Mouse (Mus musculus) midbrain, embryonic 15.5 days (tissue): ENCODE results near the gene Gsdma. TPM values are rescaled to one million over a fixed set of nuclear protein-coding genes. Genes with fewer than 3 reads are reported as not detected.
"Not testable (repeated sequence)": the region's sequence is repeated elsewhere in the genome, so short reads cannot be mapped to it uniquely, and the experiment has no call there.

ENCODE experiments used
- ATAC-seq: fragments of 200-750 bp; cut with Nextera tagmentation; replicated peaks from 2 replicates; pipeline ENCODE4 v1.8.0; 2017; ENCODE audit warnings: moderate TSS enrichment
- H3K27ac ChIP-seq: fragments of 300-500 bp; sonication (generic); 2 replicates; pipeline ENCODE4 v1.5.1; 2015; ENCODE audit warnings: mild to moderate bottlenecking, inconsistent platforms
- H3K27me3 ChIP-seq: fragments of 300-500 bp; sonication (generic); replicated peaks from 2 replicates; pipeline ENCODE4 v1.6.1; 2015; ENCODE audit warnings: inconsistent platforms
- H3K36me3 ChIP-seq: fragments of 300-500 bp; sonication (generic); replicated peaks from 2 replicates; pipeline ENCODE4 v1.6.1; 2015; ENCODE audit warnings: inconsistent platforms
- H3K4me1 ChIP-seq: fragments of 300-500 bp; sonication (generic); 2 replicates; pipeline ENCODE4 v1.6.1; 2015; ENCODE audit warnings: inconsistent platforms
- H3K4me2 ChIP-seq: fragments of 300-500 bp; sonication (generic); 2 replicates; pipeline ENCODE4 v1.6.1; 2015; ENCODE audit warnings: inconsistent platforms, mild to moderate bottlenecking, moderate library complexity
- H3K4me3 ChIP-seq: fragments of 300-500 bp; sonication (generic); 2 replicates; pipeline ENCODE4 v1.5.1; 2015; ENCODE audit warnings: mild to moderate bottlenecking, inconsistent platforms
- H3K9ac ChIP-seq: fragments of 300-500 bp; sonication (generic); 2 replicates; pipeline ENCODE4 v1.6.1; 2015; ENCODE audit warnings: mild to moderate bottlenecking, inconsistent platforms
- H3K9me3 ChIP-seq: fragments of 300-500 bp; sonication (generic); 2 replicates; pipeline ENCODE4 v1.6.1; 2016; ENCODE audit warnings: inconsistent platforms
- WGBS: fragments of 180-500 bp; shearing (Covaris S2); methylation state at CpG from one replicate; pipeline ENCODE4 v1.1.7; 2015; ENCODE audit warnings: mixed read lengths; 5-methylcytosine and 5-hydroxymethylcytosine counted together
- polyA plus RNA-seq: library from polyadenylated mRNA; unstranded; fragments of >200 nt; fragmentation: Nextera tagmentation; extraction: Ambion mirVana; gene quantifications from 2 replicates; pipeline ENCODE4 v1.2.1, GENCODE M21; 2015

The Gsdma gene
- polyA plus RNA-seq = not detected in 2 replicates

DNA sequence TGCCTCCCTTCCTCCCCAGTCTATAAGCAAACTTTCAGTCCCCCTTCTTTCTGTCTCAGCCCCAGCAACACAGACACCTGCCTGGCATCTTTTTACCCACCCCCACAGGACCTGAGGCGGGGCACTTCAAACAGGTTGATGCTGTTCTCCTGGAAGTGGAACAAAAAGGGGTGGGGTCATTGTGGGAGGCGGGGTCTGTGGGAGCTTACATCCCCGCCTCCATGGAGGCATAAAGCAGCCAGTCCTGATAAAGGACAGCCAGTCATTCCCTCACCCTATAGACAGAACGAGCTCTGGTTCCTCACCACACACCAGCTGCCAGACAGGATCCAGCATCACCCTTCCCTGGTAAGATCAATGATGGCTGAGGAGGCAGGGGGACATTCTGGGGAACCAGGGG is at the start of gene Gsdma:
Gene Gsdma, plus strand, starts transcription at position 261 of the 400 bp plus-strand sequence.
- 32% methylated on average over 4 of the region's 4 CpGs for WGBS
- Histone ChIP-seq H3K27ac (no peak within 1 kb of the TSS), H3K9ac (no peak within 1 kb of the TSS), H3K9me3 (no peaks in the 10 kb centered on the region), H3K4me1 (0 out of 2 replicates have a peak, but pooled peaks cover 3% of the 10 kb centered on the region), H3K27me3 (no peaks in the 10 kb centered on the region), H3K36me3 (no peaks in the 10 kb centered on the region), H3K4me2 (no peak within 1 kb of the TSS), H3K4me3 (no peak within 1 kb of the TSS)
- no peak for ATAC-seq

DNA sequence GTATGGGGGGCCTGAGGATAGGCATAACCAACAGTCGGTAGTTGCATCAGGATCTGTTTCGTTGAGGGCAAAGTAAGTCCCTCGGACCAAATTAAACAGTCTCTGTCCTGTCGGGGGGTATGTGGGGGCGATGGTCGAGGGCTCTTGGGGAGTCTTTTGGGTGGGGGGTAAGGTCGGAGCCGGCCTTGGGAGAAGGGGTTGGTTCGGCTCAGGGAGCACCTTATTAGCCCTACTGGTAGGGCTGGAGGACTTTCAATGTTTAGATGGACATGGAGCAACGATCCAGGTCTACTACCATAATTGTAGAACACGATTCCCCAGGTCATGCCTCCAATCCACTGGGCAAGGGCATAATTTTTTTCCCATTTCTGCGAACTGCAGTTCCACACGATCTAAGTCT is 43.4 kb upstream of the Gsdma start:
- no peak overlapping the region for H3K9ac ChIP-seq
- no peak overlapping the region for H3K4me2 ChIP-seq
- no peaks in the 10 kb centered on the region for H3K36me3 ChIP-seq
- H3K27ac ChIP-seq = no peak overlapping the region
- no peak overlapping the region for H3K4me3 ChIP-seq
- no peaks in the 10 kb centered on the region for H3K4me1 ChIP-seq
- no peaks in the 10 kb centered on the region for H3K27me3 ChIP-seq
- no peaks in the 10 kb centered on the region for H3K9me3 ChIP-seq
- 95% methylated on average over 13 of the region's 13 CpGs for WGBS
- no peak for ATAC-seq

DNA sequence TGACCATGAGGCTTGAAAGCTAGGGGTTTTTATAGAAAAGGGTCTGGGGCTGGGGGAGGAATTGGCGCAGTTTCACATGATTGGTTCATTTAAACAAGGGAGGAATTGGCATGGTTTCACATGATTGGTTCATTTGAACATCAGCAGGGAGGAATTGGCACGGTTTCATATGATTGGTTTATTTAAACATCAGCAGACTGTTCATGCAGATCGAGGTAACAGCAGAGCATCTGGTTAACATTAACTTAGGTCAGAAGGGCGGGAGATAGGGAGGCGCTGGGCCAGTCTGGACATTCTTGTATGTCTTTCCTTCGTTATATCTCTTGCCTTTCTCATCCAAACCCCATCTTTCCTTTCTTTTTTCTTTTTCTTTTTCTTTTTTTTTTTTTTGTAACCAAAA is 40.2 kb upstream of the Gsdma start:
- not testable (repeated sequence) for H3K36me3 ChIP-seq, H3K9ac ChIP-seq, H3K9me3 ChIP-seq, H3K27ac ChIP-seq, ATAC-seq, H3K4me3 ChIP-seq, H3K4me1 ChIP-seq, H3K27me3 ChIP-seq, H3K4me2 ChIP-seq
- 84% methylated on average over 6 of the region's 6 CpGs for WGBS

DNA sequence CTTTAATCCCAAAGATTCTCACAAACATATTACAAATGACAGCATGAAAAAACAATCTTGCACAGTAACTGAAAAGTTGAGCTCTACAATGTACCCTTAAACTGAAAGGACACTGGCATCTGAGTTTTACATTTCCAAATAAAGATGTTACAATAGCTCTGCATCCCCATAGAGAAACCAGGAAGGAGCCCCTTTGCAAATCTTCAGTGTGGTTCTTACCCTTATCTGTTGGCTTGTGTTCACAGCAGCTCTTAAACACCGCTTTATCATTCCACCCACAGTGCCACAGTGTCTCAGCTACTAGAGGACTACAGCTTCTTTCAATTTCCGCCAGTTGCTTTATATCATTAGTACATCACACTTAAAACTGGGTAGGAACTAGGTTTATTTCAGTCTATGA is 39.8 kb upstream of the Gsdma start:
- not testable (repeated sequence) for H3K9ac ChIP-seq, H3K27ac ChIP-seq, H3K36me3 ChIP-seq, ATAC-seq, H3K4me1 ChIP-seq, H3K4me2 ChIP-seq, H3K9me3 ChIP-seq, H3K27me3 ChIP-seq, H3K4me3 ChIP-seq
- 93% methylated on average over 2 of the region's 2 CpGs for WGBS

DNA sequence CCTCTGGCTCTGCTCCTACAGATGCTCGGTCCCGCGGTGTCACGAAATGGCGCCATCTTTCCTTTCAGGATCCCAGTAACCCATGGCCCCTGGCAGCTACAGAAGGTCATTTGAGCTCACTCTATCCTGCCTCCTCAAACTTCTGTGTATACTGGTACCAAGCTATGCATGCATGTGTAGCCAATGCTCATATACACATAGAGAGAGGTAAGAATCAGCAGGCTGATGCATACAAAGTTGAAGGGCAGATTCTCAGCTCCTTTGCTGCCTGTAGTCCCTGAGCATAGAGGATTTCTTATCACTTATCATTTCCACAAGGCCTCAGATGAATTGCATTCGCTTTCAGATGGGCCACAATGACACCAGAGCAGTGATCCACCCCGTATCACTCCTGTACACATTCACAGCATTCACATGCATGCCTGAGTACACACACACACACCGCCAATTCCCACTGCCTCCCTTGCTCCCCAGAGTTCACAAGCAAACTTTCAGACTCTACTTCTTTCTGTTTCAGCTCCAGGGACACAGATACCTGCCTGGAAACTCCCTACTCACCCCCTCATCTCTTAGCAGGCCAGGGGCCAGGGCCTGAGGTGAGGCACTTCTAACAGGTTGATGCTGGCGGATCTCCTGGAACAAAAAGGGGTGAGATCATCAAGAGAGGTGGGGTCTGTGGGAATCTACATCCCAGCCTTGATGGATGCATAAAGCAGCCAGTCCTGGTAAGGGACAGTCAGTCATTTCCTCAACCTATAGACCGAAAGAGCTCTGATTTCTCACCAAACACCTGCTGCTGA is 38.3 kb upstream of the Gsdma start, which contains the start of the genes Gm12355 and Gsdma3:
Gene Gm12355, minus strand, starts transcription at position 51 of the 800 bp plus-strand sequence.
Gene Gsdma3, plus strand, starts transcription at position 750 of the 800 bp plus-strand sequence.
- no peak within 1 kb of the TSS for H3K4me2 ChIP-seq
- H3K27ac ChIP-seq = no peak within 1 kb of the TSS
- WGBS = 90% methylated on average over 10 of the region's 10 CpGs
- H3K9me3 ChIP-seq = no peaks in the 10 kb centered on the region
- no peaks in the 10 kb centered on the region for H3K27me3 ChIP-seq
- H3K36me3 ChIP-seq = no peaks in the 10 kb centered on the region
- no peak within 1 kb of the TSS for H3K4me3 ChIP-seq
- H3K9ac ChIP-seq = no peak within 1 kb of the TSS
- ATAC-seq = no peak
- no peaks in the 10 kb centered on the region for H3K4me1 ChIP-seq

DNA sequence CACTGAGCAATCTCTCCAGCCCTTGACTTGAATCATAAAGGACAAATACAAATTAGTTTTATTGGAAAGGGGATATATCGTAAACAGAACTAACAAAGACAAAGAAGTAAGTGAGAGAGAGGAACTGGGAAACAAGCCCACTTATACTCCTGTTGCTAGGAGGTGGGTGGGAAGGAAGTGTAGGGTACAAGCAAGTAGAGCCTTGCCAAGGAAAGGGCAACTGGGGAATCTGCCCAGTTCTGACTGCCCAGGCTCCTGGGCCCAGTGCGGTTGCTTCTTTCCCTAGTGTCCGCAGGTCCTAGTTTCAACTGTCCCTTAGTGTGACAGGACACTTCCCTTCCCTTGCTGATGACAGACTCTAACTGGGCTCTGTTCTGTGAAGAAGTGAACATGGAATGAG is 35.4 kb upstream of the Gsdma start:
- no peak overlapping the region for H3K27ac ChIP-seq
- no peaks in the 10 kb centered on the region for H3K9me3 ChIP-seq
- no peak overlapping the region for H3K9ac ChIP-seq
- H3K4me3 ChIP-seq = no peak overlapping the region
- H3K27me3 ChIP-seq = no peaks in the 10 kb centered on the region
- no peaks in the 10 kb centered on the region for H3K4me1 ChIP-seq
- no peak overlapping the region for H3K4me2 ChIP-seq
- no peak for ATAC-seq
- WGBS = 96% methylated on average over 3 of the region's 3 CpGs
- H3K36me3 ChIP-seq = no peaks in the 10 kb centered on the region

DNA sequence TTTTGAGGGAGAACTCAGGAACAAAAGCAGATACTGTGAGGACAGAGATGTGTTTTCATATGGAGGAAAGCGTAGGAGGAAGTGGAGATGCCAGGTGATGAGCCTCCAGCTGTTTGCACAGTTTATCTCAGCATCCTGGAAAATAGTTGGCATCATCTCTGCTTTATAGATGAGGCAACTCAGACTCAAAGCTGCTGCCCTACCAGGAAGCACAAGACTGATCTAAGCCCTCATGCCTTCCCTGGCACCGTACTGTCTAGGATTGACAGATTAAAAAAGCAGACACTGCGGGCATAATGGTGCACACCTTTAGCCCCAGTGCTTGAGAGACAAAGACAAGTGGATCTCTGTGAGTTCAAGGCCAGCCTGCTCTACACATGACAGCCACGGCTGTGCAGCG is 33.5 kb upstream of the Gsdma start:
- no peak overlapping the region for H3K9ac ChIP-seq
- H3K27ac ChIP-seq = no peak overlapping the region
- WGBS = 88% methylated on average over 5 of the region's 5 CpGs
- ATAC-seq = no peak
- H3K9me3 ChIP-seq = no peaks in the 10 kb centered on the region
- H3K4me3 ChIP-seq = no peak overlapping the region
- H3K4me1 ChIP-seq = no peaks in the 10 kb centered on the region
- H3K36me3 ChIP-seq = no peaks in the 10 kb centered on the region
- no peaks in the 10 kb centered on the region for H3K27me3 ChIP-seq
- no peak overlapping the region for H3K4me2 ChIP-seq

DNA sequence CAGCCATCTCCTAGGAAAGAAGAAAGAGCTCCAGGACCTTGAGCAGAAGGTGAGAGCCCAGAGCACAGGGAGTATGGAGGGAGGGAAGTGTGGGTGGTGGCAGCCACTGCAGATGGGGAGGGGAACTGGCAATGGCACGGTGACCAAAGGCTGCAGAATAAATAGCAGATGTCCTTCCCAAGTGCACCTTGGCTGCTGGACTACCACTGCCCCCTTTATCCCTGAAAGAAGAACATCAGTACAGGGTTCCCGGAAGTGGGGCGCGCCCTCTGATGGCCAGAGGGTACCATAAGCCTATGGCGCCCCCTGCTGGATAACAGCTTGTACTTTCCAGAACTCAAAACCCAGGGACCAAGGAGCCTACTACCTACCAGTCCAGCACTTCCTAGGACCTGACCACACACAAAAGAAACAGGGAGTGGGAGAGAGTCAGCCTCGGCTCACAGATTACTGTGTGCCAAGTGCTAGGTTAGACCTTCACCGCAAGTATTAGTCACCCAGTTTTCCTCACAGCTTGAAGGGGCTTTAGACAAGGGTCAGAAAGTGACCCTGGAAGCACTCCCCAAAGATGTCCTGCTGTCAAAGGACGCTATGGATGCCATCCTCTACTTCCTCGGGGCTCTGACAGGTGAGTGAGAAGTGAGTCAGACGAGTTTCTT is 28.7 kb upstream of the Gsdma start:
- not testable (repeated sequence) for H3K4me2 ChIP-seq, H3K4me3 ChIP-seq, H3K27ac ChIP-seq, H3K4me1 ChIP-seq, H3K36me3 ChIP-seq, ATAC-seq, H3K9ac ChIP-seq, H3K27me3 ChIP-seq, H3K9me3 ChIP-seq
- 33% methylated on average over 10 of the region's 10 CpGs for WGBS

DNA sequence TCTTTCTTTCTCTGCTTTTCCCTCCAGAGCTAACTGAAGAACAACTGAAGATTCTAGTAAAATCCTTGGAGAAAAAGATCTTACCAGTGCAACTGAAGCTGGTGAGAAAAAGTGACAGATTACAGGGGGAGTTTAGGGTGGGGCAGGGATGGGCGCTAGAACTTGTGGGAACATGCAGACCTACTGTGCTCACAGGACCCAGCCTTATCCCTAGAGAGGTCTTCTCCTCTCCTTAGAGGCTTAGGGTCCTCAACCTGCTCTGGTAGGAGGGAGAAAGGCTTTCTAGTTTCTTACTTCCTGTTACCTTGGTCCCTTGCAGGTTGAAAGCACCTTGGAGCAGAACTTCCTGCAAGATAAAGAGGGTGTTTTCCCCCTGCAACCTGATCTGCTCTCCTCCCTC is 26.6 kb upstream of the Gsdma start:
- no peak overlapping the region for H3K4me3 ChIP-seq
- no peaks in the 10 kb centered on the region for H3K4me1 ChIP-seq
- H3K4me2 ChIP-seq = no peak overlapping the region
- ATAC-seq = no peak
- H3K27ac ChIP-seq = no peak overlapping the region
- no peaks in the 10 kb centered on the region for H3K9me3 ChIP-seq
- WGBS = 82% methylated on average over 1 of the region's 1 CpGs
- no peak overlapping the region for H3K9ac ChIP-seq
- H3K27me3 ChIP-seq = no peaks in the 10 kb centered on the region
- H3K36me3 ChIP-seq = no peaks in the 10 kb centered on the region

DNA sequence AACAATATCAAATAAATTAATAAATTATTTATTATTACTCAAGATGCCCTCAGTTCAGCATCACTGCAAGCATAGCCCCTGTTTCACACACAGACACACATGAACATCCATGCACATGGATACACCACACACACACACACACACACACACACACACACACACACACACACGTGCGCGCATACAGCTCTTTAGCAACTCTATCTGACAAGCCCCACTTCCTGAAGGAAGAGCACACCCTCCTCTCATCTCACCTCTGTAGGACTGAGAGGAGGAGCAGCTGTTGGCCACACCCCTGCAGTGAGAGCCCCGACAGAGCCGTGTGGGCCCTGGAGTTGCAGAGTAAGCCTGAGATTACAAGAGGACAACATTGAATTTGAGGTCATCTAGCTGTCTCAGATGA is 24.1 kb upstream of the Gsdma start:
- no peaks in the 10 kb centered on the region for H3K27me3 ChIP-seq
- H3K9ac ChIP-seq = no peak overlapping the region
- no peak overlapping the region for H3K4me3 ChIP-seq
- no peaks in the 10 kb centered on the region for H3K36me3 ChIP-seq
- 71% methylated on average over 5 of the region's 5 CpGs for WGBS
- no peaks in the 10 kb centered on the region for H3K9me3 ChIP-seq
- no peak overlapping the region for H3K27ac ChIP-seq
- ATAC-seq = no peak
- H3K4me1 ChIP-seq = no peaks in the 10 kb centered on the region
- no peak overlapping the region for H3K4me2 ChIP-seq

DNA sequence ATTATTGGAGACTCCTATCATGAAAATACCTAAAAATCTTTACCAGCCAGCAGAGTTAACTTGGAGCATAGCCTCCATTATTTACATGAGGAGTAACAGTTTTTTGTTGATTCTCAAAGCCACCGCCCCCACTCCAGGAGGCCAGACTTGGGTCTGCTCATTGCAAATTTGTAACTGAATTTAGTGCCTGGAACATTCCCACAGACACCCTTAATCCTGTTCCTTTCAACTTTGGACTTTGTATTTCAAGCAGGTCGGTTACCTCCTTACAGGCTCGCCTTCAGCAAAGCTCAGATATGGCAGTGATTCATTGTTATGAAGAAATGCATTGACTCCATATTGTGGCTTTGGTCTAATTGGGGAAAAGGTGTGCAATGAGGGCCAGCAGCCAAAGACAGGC is 19.4 kb upstream of the Gsdma start:
- no peaks in the 10 kb centered on the region for H3K9me3 ChIP-seq
- H3K36me3 ChIP-seq = no peaks in the 10 kb centered on the region
- no peaks in the 10 kb centered on the region for H3K4me1 ChIP-seq
- 86% methylated on average over 3 of the region's 3 CpGs for WGBS
- H3K4me3 ChIP-seq = no peak overlapping the region
- no peak overlapping the region for H3K9ac ChIP-seq
- ATAC-seq = no peak
- no peaks in the 10 kb centered on the region for H3K27me3 ChIP-seq
- H3K4me2 ChIP-seq = no peak overlapping the region
- H3K27ac ChIP-seq = no peak overlapping the region

DNA sequence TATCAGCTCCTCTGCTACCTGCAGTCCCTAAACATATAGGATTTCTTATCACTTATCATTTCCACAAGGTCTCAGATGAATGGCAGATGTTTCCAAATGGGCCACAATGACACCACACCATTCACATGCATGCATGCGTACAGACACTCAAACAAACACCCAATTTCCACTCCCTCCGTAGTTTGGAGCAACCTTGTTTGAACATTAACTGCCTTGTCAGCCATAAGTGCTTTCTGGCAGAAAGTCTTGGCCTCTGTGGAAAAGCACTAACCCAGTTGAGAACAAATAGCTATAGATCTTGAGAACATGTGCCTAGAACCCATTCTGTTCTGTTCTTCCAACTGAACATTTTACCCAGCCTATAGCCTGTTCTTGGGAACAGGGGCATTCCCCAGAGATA is 18.2 kb upstream of the Gsdma start:
- Histone ChIP-seq H3K36me3 (no peaks in the 10 kb centered on the region), H3K9me3 (no peaks in the 10 kb centered on the region), H3K4me3 (no peak overlapping the region), H3K27me3 (no peaks in the 10 kb centered on the region), H3K9ac (no peak overlapping the region), H3K4me1 (no peaks in the 10 kb centered on the region), H3K4me2 (no peak overlapping the region), H3K27ac (no peak overlapping the region)
- WGBS = 82% methylated on average over 2 of the region's 2 CpGs
- no peak for ATAC-seq

DNA sequence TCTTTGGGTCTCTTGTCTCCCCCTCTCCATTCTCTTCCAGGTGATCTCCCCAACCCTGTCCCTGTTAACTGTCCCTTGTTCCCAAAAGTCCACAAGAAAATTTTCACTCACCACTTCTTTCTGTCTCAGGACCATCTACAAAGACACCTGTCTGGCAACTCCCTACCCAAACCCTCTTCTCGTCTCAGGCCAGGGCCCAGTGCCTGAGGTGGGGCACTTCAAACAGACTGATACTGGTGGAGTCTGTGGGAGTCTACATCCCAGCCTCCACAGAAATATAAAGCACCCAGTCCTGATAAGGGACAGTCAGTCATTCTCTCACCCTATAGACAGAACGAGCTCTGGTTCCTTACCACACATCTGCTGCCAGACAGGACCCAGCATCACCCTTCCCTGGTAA is 17.7 kb upstream of the Gsdma start, which contains the start of gene Gsdma2:
Gene Gsdma2, plus strand, starts transcription at position 301 of the 400 bp plus-strand sequence.
- H3K4me2 ChIP-seq = no peak within 1 kb of the TSS
- no peak within 1 kb of the TSS for H3K4me3 ChIP-seq
- 67% methylated on average over 2 of the region's 2 CpGs for WGBS
- H3K9ac ChIP-seq = no peak within 1 kb of the TSS
- ATAC-seq = no peak
- H3K36me3 ChIP-seq = no peaks in the 10 kb centered on the region
- H3K9me3 ChIP-seq = no peaks in the 10 kb centered on the region
- H3K27me3 ChIP-seq = no peaks in the 10 kb centered on the region
- no peak within 1 kb of the TSS for H3K27ac ChIP-seq
- no peaks in the 10 kb centered on the region for H3K4me1 ChIP-seq
